Comparison of ENCODE assay signal across 26 mouse cellular contexts in the genomic region with DNA sequence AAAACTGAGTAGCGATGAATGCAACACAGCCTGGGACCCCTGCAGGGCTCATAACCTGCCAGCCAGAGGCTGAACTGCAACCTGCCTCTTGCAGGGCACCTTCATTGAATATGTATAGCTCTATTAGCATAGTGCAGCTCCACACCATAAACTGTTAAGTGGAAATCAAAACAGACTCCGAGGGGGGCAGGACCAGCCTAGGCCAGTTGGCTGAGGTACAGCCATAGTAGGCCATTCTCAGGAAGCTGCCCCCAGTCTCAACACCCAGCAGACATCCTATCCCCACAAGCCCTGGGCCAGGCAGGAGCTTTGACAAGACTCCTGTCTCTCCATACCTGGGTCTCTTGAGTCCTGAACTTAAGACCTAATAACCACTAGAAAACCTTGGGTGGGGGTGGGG.
DNase-seq lines count a peak whose midpoint lies in the region; ATAC-seq lines count a peak whose summit lies in the region.
"Had no signal": no experiment of that assay in that cellular context is flagged by ENCODE, and none has a peak within 500 bp of the region (broad histone marks: within the 10 kb centered on the region; RNA-seq: fewer than 3 reads in every experiment).

No protein-coding gene starts in this region.

- no peak overlapping the region for H3K9ac ChIP-seq in kidney, embryonic 16.5 days (replicated peaks; ENCODE audit: low read length)
- no peak overlapping the region for H3K9ac ChIP-seq in neural tube, embryonic 13.5 days
- H3K9ac ChIP-seq in neural tube, embryonic 15.5 days (replicated peaks) = no peak overlapping the region
- H3K9ac ChIP-seq: embryonic facial prominence, embryonic 12.5 days; embryonic facial prominence, embryonic 15.5 days; forebrain, postnatal 0 days; heart, embryonic 13.5 days; hindbrain, embryonic 14.5 days had no signal

- H3K4me3 ChIP-seq in kidney, embryonic 16.5 days (ENCODE audit: low read length) = no peak overlapping the region
- no peak overlapping the region for H3K4me3 ChIP-seq in neural tube, embryonic 13.5 days
- no peak overlapping the region for H3K4me3 ChIP-seq in neural tube, embryonic 15.5 days (replicated peaks)
- no peak overlapping the region for H3K4me3 ChIP-seq in limb, embryonic 10.5 days
- H3K4me3 ChIP-seq: embryonic facial prominence, embryonic 12.5 days; embryonic facial prominence, embryonic 15.5 days; heart, adult 2 months; heart, embryonic 10.5 days; heart, embryonic 13.5 days had no signal

- no peak for ATAC-seq in kidney, embryonic 16.5 days (ENCODE audit: low FRiP score, low TSS enrichment)
- peak; percentile 37; the same call in 1 of the 2 replicates for ATAC-seq in neural tube, embryonic 13.5 days (ENCODE audit: low read depth)
- no peak for ATAC-seq in neural tube, embryonic 15.5 days (ENCODE audit: low FRiP score)
- ATAC-seq: forebrain, embryonic 14.5 days; forebrain, postnatal 0 days; hindbrain, postnatal 0 days had no signal

- H3K4me2 ChIP-seq in kidney, embryonic 16.5 days (replicated peaks; ENCODE audit: low read depth, low read length) = no peak overlapping the region
- H3K4me2 ChIP-seq in neural tube, embryonic 13.5 days = no peak overlapping the region
- no peak overlapping the region for H3K4me2 ChIP-seq in neural tube, embryonic 15.5 days
- H3K4me2 ChIP-seq: embryonic facial prominence, embryonic 12.5 days; embryonic facial prominence, embryonic 15.5 days; heart, embryonic 13.5 days; hindbrain, embryonic 14.5 days had no signal

- DNase-seq in kidney, adult 11 months = peak; percentile 43
- peak; percentile 26 for DNase-seq in kidney, postnatal 10 days
- DNase-seq in kidney, adult 8-10 months = no peak
- DNase-seq in limb, embryonic 10.5 days (ENCODE audit: low spot score) = no peak
- no peak for DNase-seq in MN1 (ENCODE audit: low spot score)
- DNase-seq: adrenal gland, postnatal 10 days; adrenal gland, postnatal 36 days; cerebellum, adult 18-20 months; cerebellum, adult 9-10 months; cerebellum, postnatal 14 days; forebrain, postnatal 0 days; gastrocnemius, postnatal 36 days; heart, adult 2 months; heart, postnatal 14 days; heart, postnatal 4 days had no signal

- no peak overlapping the region; the same call in 1 of the 2 replicates for H3K27ac ChIP-seq in kidney, embryonic 16.5 days (ENCODE audit: low read length)
- H3K27ac ChIP-seq in neural tube, embryonic 13.5 days (replicated peaks) = no peak overlapping the region
- H3K27ac ChIP-seq in neural tube, embryonic 15.5 days (replicated peaks) = no peak overlapping the region
- H3K27ac ChIP-seq in limb, embryonic 10.5 days = peak overlapping the region; percentile 85
- H3K27ac ChIP-seq: embryonic facial prominence, embryonic 12.5 days; embryonic facial prominence, embryonic 15.5 days; heart, adult 2 months; heart, embryonic 10.5 days; heart, embryonic 13.5 days; hindbrain, embryonic 14.5 days; hindbrain, postnatal 0 days had no signal

- WGBS in kidney, embryonic 16.5 days = 52% methylated on average over 2 of the region's 2 CpGs
- WGBS in neural tube, embryonic 13.5 days = 35% methylated on average over 2 of the region's 2 CpGs
- 28% methylated on average over 2 of the region's 2 CpGs for WGBS in neural tube, embryonic 15.5 days
- 68% methylated on average over 2 of the region's 2 CpGs for WGBS in limb, embryonic 10.5 days

- H3K36me3 ChIP-seq in kidney, embryonic 16.5 days (ENCODE audit: insufficient read depth, low read length) = no peaks in the 10 kb centered on the region
- H3K36me3 ChIP-seq in neural tube, embryonic 13.5 days = no peaks in the 10 kb centered on the region
- no peaks in the 10 kb centered on the region for H3K36me3 ChIP-seq in neural tube, embryonic 15.5 days
- no peaks in the 10 kb centered on the region for H3K36me3 ChIP-seq in limb, embryonic 10.5 days
- H3K36me3 ChIP-seq: embryonic facial prominence, embryonic 12.5 days; embryonic facial prominence, embryonic 15.5 days; G1E; heart, embryonic 10.5 days; heart, embryonic 13.5 days had no signal

- H3K4me1 ChIP-seq in kidney, embryonic 16.5 days (ENCODE audit: insufficient read depth, low read length) = peaks cover 8% of the 10 kb centered on the region
- H3K4me1 ChIP-seq in neural tube, embryonic 13.5 days (replicated peaks) = peaks cover 27% of the 10 kb centered on the region
- peaks cover 17% of the 10 kb centered on the region for H3K4me1 ChIP-seq in neural tube, embryonic 15.5 days
- peaks cover 71% of the 10 kb centered on the region for H3K4me1 ChIP-seq in limb, embryonic 10.5 days
- H3K4me1 ChIP-seq: heart, embryonic 13.5 days had no signal

- H3K27me3 ChIP-seq in kidney, embryonic 16.5 days (ENCODE audit: insufficient read depth, low read length) = no peaks in the 10 kb centered on the region; the same call in 1 of the 2 replicates
- H3K27me3 ChIP-seq in neural tube, embryonic 13.5 days = peaks cover 15% of the 10 kb centered on the region; the same call in 1 of the 2 replicates
- no peaks in the 10 kb centered on the region for H3K27me3 ChIP-seq in neural tube, embryonic 15.5 days (replicated peaks)
- H3K27me3 ChIP-seq in limb, embryonic 10.5 days (ENCODE audit: low read depth, poor library complexity, severe bottlenecking) = no peaks in the 10 kb centered on the region

- no peaks in the 10 kb centered on the region for H3K9me3 ChIP-seq in kidney, embryonic 16.5 days (ENCODE audit: low read length)
- H3K9me3 ChIP-seq in neural tube, embryonic 13.5 days = no peaks in the 10 kb centered on the region
- H3K9me3 ChIP-seq in neural tube, embryonic 15.5 days (replicated peaks) = no peaks in the 10 kb centered on the region
- no peaks in the 10 kb centered on the region for H3K9me3 ChIP-seq in limb, embryonic 10.5 days (replicated peaks)
- H3K9me3 ChIP-seq: embryonic facial prominence, embryonic 12.5 days; embryonic facial prominence, embryonic 15.5 days; heart, embryonic 10.5 days; heart, embryonic 13.5 days had no signal

Comparison
In these comparisons a context has a peak if more than half of its experiments do, and no peak if none do; other contexts are left out.
1. DNase-seq: peak in kidney, adult 11 months (single experiment) and kidney, postnatal 10 days (single experiment); none in kidney, adult 8-10 months (0 of 2), limb, embryonic 10.5 days (single experiment) and MN1 (single experiment).